Mouse (Mus musculus): ENCODE measurements at regions not wholly inside any gene's neighbourhood (a gene's known extent, or its start where the extent isn't known, plus 50 kb on each side); places are given as distances from the start of the nearest gene placed in this dataset.

DNA sequence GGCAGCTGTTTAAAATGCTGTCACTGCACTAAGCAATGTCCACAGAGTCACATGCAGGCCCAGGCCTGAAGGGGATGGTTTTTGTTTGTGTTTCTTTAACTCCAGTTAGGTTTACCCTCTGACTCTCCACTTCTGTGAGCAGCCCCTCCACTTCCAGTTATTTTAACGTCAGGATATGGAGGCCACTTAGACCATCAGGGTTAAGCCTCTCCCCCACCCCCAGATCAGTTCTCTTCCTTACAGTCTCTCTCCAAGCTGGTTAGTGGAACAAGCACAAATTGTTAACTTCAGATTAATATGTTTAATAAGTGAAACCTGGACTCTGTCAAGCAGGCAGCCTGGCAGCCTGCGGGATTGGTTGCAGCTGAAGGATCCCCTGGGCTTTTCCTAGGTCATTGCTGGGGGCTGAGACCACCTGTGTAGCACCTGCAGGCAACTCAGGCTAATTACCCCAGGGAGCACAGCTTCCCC, 85.9 kb downstream of the Tmem30b start:
- TF ChIP-seq GATA4 (IDR thresholded peaks at IDR 0.05; ENCODE audit: insufficient replicate concordance, low read length) = no peak

DNA sequence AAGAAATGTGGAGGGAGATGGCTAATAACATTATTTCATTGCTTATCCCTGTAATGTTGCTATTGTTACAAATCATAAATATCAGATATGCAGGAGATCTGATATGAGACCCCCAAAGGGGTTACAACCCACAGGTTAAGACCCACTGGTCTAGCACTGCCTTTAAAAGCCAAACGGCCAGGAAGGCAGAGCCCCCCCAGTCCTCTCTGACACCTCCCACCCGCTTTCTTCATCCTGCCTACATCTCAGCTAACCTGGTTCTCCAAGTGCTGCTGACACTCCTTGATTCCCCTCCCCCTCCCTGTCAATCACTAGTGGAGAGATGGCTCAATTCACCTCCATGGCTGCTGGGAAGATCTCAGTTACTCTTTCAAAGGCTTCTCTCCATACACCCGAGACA, 94.9 kb downstream of the Tmem30b start:
- no peak for TF ChIP-seq GATA4 (IDR thresholded peaks at IDR 0.05; ENCODE audit: insufficient replicate concordance, low read length)

DNA sequence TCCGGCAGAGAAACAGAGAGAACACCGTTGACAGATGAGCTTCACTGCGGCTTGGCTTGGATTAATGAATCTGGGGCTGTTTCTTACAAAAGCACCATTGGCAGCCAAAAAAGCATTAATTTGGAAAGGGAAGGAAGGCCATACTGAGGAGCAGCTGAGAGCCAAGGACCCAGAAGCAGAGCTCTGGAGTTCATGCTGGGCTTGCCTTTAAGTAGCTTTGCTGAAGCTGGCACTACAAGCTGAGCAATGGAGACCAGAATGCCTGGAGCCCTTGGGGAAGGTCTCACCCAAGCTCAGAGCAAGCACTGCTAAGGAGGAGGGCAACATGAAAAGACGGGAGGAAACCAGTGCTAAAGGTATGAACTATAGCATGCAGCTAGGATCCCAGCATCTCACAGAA, 95.7 kb downstream of the Tmem30b start:
- TF ChIP-seq GATA4 (IDR thresholded peaks at IDR 0.05; ENCODE audit: insufficient replicate concordance, low read length) = no peak

DNA sequence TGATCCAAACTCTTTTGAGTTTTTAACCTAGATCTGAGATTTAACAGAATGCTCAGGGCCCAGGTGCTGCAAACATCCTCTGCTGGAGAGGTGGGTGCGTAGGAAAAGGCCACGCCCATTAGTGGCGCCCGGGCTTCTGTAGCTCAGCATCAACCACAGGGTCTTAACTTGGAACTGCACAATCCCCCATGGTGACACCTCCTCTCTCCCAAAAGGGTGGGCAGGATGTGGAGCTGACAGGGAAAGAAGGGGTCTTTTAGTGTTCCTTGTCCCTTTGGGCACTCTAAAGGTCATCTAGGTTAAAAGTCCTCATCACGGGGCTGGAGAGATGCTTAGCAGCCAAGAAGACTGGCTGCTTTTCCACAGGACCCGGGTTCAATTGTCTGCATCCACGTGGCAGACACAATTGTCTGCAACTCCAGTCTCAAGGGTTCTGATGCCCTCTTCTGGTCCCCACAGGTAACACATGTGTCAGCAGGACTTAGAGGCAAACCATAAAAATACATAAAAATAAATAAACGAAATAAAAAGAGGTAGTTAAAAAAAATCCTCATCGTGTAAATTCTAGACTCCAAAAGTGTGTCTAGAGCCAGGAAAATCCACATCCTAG, 96.2 kb downstream of the Tmem30b start:
- no peak for TF ChIP-seq GATA4 (IDR thresholded peaks at IDR 0.05; ENCODE audit: insufficient replicate concordance, low read length)

DNA sequence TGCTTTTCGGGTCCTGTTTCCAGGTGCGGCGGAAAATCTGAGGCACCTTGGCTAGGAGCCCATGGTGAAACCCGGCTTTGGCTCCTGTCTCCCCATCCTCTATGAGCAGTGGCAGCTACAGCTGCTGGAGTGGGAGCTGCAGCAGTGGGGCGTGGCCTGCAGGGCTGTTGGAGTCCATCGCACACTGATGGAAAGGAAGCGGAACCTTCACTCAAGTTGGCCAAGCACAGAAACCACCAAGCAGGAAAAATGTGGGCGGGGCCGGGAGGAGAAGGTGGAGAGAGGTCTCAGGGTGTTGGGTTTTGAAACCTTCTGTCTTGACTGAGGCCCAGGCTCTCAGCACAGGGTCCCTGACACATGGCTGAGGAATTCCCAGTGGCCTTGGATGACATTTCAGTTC, 97.1 kb downstream of the Tmem30b start:
- TF ChIP-seq GATA4 (IDR thresholded peaks at IDR 0.05; ENCODE audit: insufficient replicate concordance, low read length) = no peak

DNA sequence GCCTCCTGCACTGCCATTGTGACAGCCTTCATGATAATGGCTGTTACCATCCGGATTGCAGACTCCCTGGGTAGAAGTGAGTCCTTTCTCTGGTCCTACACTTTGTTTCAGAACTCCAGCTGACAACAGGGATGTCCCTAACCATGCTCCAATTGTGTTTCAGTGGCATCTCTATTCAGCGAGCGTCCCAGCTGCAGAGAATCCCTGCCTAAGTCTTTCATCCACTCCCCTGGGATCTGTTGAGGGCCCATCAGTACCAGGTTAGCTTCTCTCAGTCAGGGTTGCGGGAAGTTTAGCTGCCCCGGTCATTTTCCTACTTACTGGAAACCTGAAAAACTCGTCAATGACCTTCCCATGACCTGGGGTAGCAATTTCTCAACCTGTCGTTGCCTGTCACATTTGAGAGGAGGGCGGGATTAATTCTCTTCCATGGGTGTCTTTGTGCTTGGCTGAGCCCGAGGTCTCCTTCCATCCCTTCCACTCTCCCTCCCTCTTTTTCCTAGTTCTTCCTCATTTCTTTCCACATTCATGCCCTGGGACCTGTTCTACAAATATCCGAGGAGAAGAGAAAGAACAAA, 97.7 kb downstream of the Tmem30b start:
- no peak for TF ChIP-seq GATA4 (IDR thresholded peaks at IDR 0.05; ENCODE audit: insufficient replicate concordance, low read length)

DNA sequence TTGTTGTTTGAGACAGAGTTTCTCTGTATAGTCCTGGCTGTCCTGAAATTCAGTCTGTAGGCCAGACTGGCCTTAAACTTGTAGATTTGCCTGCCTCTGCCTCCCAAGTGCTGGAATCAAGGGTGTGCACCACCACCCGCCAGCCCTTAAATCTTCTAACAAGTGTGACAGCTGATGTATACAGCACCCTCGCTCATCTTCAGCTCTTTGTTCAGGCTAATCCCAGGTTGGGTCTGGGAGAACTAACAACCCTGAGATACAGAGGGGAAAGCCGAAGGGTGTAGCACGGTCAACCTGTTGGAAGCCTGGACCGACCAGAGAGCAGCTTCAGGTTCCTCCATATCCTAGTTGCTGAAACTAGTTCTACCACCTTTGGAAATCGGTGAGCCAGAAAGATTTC, 99.0 kb downstream of the Tmem30b start:
- TF ChIP-seq GATA4 (IDR thresholded peaks at IDR 0.05; ENCODE audit: insufficient replicate concordance, low read length) = no peak

DNA sequence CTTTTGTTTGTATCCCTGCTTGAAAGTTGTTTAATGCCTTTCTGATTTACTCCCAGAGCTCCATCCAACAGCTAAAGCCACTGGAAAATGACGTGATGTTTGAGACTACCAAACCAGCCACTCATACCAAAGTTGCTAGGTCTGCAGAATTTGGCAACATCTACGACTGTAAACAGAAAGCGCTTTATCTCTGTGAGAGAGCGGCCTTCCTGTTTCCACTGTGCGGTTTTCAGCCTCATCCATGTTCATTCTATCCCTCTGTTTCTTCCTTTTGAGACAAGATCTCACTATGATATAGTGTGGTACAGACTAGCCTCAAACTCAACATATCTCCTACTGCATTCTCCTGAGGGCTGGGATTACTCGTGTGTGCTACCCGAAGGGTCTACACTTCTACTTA, 100.0 kb downstream of the Tmem30b start:
- TF ChIP-seq GATA4 (IDR thresholded peaks at IDR 0.05; ENCODE audit: insufficient replicate concordance, low read length) = no peak

DNA sequence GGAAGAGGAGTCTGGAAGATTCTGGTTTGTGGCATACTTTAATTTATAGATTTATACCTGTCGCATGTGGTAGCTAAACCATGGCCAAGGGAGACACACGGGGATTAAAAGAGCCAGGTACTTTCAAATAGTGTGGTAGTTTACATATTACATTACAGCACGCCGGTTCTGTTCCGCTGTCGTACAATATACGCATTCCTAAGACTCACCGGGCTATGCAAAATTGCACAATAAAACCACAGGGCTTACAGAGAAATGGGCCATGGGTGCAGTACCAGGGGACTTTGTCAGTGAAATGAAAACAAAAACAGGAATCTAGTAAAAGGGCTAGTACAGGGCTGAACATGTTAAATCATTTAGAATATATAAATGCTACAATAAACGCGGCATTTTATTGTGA, 100.6 kb downstream of the Tmem30b start:
- no peak for TF ChIP-seq GATA4 (IDR thresholded peaks at IDR 0.05; ENCODE audit: insufficient replicate concordance, low read length)

DNA sequence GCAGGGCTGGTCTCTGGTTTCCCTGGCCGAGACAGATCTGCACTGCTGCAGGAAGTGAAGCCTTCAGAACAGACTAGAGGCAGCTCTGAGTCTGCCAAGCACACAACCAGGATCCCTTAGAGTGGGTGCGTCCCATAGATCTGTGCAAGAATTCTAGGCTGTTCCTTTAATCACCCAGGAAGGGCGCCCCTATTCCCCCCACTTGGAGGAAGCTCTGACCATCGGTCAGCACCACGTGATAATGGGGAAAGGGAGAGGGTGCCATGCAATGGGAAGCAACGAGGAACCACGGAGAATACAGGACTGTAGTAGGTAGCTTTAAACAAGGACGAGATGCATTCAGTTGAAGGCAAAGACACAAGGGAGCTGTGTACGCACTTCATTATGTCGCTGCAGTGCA, 101.1 kb downstream of the Tmem30b start:
- no peak for TF ChIP-seq GATA4 (IDR thresholded peaks at IDR 0.05; ENCODE audit: insufficient replicate concordance, low read length)

DNA sequence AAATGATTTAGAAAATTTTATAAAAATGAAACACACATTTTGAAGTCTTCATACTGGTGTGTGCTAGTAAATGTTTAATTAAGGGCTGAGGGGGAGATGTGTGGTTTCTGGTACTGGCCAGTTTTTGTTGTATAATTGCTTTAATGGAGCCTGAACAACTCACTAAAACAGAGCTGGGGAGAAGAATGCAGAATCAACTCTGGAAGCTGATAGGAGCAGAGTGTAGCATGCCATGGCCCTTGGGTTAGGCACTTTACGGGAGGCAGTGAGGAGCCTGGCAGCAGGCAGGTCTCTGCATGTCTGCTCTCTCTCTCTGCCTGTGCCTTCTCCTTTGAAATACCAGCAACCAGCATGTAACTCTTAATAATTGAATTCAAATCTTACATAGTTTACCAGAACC, 104.9 kb downstream of the Tmem30b start:
- no peak for TF ChIP-seq GATA4 (IDR thresholded peaks at IDR 0.05; ENCODE audit: insufficient replicate concordance, low read length)

DNA sequence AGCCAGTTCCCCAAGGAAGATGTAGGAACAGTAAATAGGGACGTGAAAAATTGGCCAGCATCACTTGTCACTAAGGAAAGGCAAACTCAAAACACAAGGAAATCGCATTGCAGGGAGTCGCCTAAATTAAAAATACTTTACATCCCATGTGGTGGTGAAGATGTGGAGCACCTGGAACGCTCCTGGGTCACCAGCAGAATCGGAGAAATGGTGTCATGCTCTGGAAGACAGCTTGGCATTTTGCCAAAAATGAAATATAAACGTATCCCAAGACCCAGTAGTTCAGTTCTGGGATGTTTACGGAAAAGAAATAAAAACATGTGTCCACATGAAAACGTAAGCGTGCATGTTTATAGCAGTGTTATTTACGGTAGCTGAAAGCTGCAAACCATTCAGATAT, 111.5 kb downstream of the Tmem30b start:
- TF ChIP-seq GATA4 (IDR thresholded peaks at IDR 0.05; ENCODE audit: insufficient replicate concordance, low read length) = no peak

DNA sequence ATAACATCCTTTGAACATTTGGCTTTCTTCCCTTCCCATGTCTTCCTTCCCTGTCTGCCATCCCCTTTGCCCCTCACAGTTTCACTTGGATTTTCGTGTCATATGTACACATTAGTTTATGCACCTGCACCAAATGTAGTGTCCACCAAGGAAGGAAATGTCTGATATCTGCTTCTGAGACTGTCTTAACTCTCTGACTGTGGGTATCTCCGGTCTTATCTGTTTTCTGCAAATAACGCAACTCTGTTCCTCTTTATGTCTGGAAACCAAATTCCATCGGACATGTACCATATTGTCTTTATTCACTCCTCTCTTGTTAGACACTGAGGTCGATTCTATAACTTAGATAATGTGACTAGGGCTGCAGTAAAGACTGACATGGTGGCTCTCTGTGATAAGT, 113.6 kb downstream of the Tmem30b start:
- no peak for TF ChIP-seq GATA4 (IDR thresholded peaks at IDR 0.05; ENCODE audit: insufficient replicate concordance, low read length)

DNA sequence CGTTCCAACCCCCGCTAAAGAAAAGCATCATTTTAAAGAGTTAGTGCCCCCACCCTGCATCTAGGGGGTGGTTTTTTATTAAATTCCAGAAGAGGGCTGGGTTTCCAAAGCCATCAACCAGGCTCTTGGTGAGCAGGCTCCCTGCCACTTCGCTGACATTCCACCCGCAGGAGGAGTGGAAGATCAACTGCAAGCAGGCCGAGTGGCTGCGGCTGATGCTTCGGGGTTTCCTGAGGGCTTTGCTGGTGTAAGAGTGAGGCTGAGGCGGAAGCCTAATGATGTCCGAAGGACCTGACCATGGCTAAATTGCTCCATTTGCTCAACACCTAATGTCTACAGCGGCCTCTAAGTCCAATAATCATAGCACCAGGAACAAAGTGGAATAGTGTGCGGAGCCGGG, 118.0 kb downstream of the Tmem30b start:
- TF ChIP-seq GATA4 (IDR thresholded peaks at IDR 0.05; ENCODE audit: insufficient replicate concordance, low read length) = no peak

DNA sequence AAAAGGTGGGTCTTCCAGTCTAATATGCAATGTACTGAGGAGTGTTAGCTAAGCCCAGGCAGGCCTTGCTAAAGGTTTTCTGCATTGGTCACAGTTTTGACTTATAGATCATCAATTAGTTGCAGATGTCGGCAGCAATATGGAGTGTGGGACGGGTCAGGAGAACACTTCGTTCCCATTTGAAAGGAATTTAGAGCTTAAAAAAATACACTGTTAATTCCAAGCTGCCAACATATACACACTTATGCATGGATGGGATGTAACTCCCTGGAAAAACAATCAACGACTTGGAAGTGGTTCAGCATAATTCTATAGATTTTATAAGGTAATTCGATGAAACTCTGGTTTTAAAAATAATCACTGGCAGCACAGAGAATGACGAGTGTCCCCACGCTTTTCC, 121.4 kb downstream of the Tmem30b start:
- TF ChIP-seq GATA4 (IDR thresholded peaks at IDR 0.05; ENCODE audit: insufficient replicate concordance, low read length) = no peak

DNA sequence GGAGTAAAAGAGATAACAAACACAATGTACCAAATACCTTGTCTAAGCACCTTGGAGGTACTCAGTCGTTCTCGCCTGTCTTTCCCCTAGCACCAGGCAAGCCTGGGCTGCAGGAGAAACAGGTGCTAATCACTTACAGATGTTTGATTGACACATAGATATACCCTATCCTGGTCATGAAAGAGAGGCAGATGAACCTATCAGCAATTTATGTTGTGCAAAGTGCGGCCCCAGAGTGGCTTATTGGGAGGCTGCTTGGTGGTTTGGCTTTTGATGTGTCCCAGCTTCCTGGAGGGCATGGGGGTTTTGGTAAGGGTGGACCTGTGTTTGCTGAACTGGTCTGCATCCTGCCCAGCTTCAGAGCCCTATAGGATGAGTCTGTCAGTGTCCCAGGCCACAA, 129.1 kb downstream of the Tmem30b start:
- no peak for TF ChIP-seq GATA4 (IDR thresholded peaks at IDR 0.05; ENCODE audit: insufficient replicate concordance, low read length)

DNA sequence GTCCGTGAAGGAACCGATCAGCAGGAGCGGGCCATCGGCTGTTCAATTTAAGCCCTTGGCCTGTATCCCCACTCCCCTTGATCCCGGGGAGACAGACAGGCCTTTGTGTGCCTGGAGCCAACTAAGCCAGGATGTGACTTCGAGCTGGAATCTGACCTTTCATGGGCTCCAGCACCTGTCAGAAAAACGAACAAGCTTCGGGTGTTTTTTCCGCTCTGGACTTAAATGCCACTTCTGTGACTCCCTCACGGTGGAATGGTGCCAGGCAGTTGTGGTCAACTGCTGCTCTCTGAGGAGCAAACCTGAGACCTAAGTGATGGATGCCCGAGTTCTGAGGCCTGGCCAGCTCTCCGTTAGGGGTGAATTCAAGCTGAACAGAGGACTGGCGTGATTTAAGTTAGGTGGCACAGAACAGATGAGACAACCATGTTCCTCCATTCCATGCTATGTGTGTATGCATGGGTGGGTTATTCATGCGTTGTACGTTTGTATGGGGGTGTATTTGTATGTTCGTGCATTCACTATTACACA, 129.8 kb downstream of the Tmem30b start:
- TF ChIP-seq GATA4 (IDR thresholded peaks at IDR 0.05; ENCODE audit: insufficient replicate concordance, low read length) = no peak
